Mouse (Mus musculus) kidney, embryonic 14.5 days (tissue): Measurements from ENCODE around the gene Gabrd. TPM values are rescaled to one million over a fixed set of nuclear protein-coding genes. Genes with fewer than 3 reads are reported as not detected.
A peak's percentile ranks its signal among the peaks of the same experiment; 100 is the strongest.

Experiments
- ATAC-seq: fragments of 200-750 bp; cut with Nextera tagmentation; 2 replicates; pipeline ENCODE4 v1.8.0; 2017; ENCODE audit warnings: moderate number of reproducible peaks, mild to moderate bottlenecking, moderate TSS enrichment, moderate library complexity; ENCODE audit not compliant: low FRiP score, low TSS enrichment
- H3K27ac ChIP-seq: fragments of 300-500 bp; sonication (generic); 2 replicates; pipeline ENCODE4 v1.5.1; 2014; ENCODE audit warnings: low read depth, mild to moderate bottlenecking, low read length, moderate library complexity, mixed read lengths
- H3K27me3 ChIP-seq: fragments of 300-500 bp; sonication (generic); 2 replicates; pipeline ENCODE4 v1.6.1; 2014; ENCODE audit warnings: mild to moderate bottlenecking, low read length; ENCODE audit not compliant: control insufficient read depth, insufficient read depth
- H3K36me3 ChIP-seq: fragments of 300-500 bp; sonication (generic); 2 replicates; pipeline ENCODE4 v1.6.1; 2014; ENCODE audit warnings: low read length, mixed read lengths; ENCODE audit not compliant: control insufficient read depth, insufficient read depth
- H3K4me1 ChIP-seq: fragments of 300-500 bp; sonication (generic); 2 replicates; pipeline ENCODE4 v1.6.1; 2014; ENCODE audit warnings: low read length, mixed read lengths; ENCODE audit not compliant: control insufficient read depth, insufficient read depth
- H3K4me2 ChIP-seq: fragments of 300-500 bp; sonication (generic); replicated peaks from 2 replicates; pipeline ENCODE4 v1.6.1; 2014; ENCODE audit warnings: low read depth, mild to moderate bottlenecking, low read length
- H3K4me3 ChIP-seq: fragments of 300-500 bp; sonication (generic); 2 replicates; pipeline ENCODE4 v1.5.1; 2014; ENCODE audit warnings: mild to moderate bottlenecking, low read length
- H3K9ac ChIP-seq: fragments of 300-500 bp; sonication (generic); 2 replicates; pipeline ENCODE4 v1.6.1; 2014; ENCODE audit warnings: low read depth, mild to moderate bottlenecking, low read length, moderate library complexity
- H3K9me3 ChIP-seq: fragments of 300-500 bp; sonication (generic); 2 replicates; pipeline ENCODE4 v1.6.1; 2016; ENCODE audit warnings: low read length; ENCODE audit not compliant: control insufficient read depth
- WGBS: fragments of 180-500 bp; shearing (Covaris S2); extraction: QIAGEN DNeasy Blood & Tissue Kit; methylation state at CpG from one replicate; pipeline ENCODE4 v1.1.7; 2014; 5-methylcytosine and 5-hydroxymethylcytosine counted together
- polyA plus RNA-seq: library from polyadenylated mRNA; unstranded; fragments of >200 nt; fragmentation: Nextera tagmentation; extraction: Ambion mirVana; gene quantifications from 2 replicates; pipeline ENCODE4 v1.2.1, GENCODE M21; 2014

The Gabrd gene
- polyA plus RNA-seq, 1 experiment from 2014 or later = not detected

DNA sequence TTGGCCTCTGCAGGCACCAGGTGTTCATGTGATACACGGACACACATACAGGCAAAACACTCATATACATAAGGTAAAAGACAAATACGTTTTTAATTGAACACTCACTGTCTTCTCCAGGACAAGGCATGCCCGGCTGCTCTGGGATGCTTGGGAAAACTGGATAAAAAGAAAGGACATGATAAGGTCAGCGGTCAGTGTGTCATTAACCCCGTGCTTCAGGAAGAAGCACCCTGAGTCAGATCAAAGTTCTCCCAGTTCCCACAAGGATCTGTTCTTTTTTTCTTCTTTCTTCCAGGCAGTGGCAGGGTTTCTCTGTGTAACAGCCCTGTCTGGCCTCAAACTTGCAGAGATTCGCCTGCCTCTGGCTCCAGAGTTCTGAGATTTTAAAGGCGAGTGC is 43.4 kb downstream of the Gabrd start:
- no peak overlapping the region for H3K9ac ChIP-seq
- H3K4me1 ChIP-seq = no peaks in the 10 kb centered on the region
- no peaks in the 10 kb centered on the region for H3K36me3 ChIP-seq
- peaks cover 6% of the 10 kb centered on the region; the same call in 1 of the 2 replicates for H3K27me3 ChIP-seq
- ATAC-seq = no peak
- 72% methylated on average over 7 of the region's 7 CpGs for WGBS
- no peak overlapping the region for H3K27ac ChIP-seq
- no peak overlapping the region for H3K4me3 ChIP-seq
- H3K4me2 ChIP-seq = no peak overlapping the region
- H3K9me3 ChIP-seq = no peaks in the 10 kb centered on the region

DNA sequence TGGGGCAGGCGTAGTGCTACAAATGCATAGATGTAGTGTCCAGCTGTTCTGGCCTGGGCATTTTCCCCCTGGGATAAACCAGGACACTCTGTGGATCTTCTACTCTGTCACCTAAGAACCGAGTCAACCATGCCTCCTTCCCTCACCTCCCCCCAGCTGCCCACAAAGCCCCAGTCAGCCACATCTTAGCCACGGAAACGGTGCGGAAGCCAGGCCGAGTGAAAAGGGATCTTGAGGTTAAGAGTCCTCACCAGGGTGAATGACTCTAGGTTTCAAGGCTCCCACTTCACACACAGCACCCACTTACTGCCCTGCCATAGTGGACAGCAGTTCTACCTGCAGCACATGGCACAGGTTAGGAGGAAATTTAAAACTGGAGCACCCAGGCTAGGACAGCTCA is 43.9 kb downstream of the Gabrd start:
- 79% methylated on average over 6 of the region's 6 CpGs for WGBS
- H3K9ac ChIP-seq = no peak overlapping the region
- ATAC-seq = no peak; the same call in 1 of the 2 replicates
- H3K4me3 ChIP-seq = no peak overlapping the region
- H3K9me3 ChIP-seq = no peaks in the 10 kb centered on the region
- no peaks in the 10 kb centered on the region for H3K4me1 ChIP-seq
- H3K36me3 ChIP-seq = no peaks in the 10 kb centered on the region
- no peak overlapping the region for H3K27ac ChIP-seq
- no peak overlapping the region for H3K4me2 ChIP-seq
- H3K27me3 ChIP-seq = peaks cover under 1% of the 10 kb centered on the region; the same call in 1 of the 2 replicates

DNA sequence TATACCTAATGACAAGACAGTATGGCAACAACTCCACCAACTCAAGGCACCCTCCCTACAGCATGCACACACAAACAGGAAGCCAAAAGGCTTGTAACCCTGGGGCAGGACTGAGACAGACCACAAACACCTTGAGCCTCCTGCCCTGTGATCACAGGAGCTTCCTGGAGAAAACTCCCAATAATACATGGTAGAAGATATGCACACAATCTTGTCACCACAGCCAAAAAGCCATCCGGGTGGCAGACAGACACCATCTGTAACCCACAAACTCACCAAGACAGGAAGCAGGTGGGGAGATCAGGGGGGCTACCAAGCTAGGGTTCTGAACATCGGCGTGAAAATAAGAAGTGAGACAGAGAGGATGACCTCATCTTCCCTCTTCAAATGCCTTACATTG is 45.3 kb downstream of the Gabrd start:
- no peaks in the 10 kb centered on the region for H3K9me3 ChIP-seq
- WGBS = 90% methylated on average over 3 of the region's 3 CpGs
- no peak overlapping the region for H3K9ac ChIP-seq

DNA sequence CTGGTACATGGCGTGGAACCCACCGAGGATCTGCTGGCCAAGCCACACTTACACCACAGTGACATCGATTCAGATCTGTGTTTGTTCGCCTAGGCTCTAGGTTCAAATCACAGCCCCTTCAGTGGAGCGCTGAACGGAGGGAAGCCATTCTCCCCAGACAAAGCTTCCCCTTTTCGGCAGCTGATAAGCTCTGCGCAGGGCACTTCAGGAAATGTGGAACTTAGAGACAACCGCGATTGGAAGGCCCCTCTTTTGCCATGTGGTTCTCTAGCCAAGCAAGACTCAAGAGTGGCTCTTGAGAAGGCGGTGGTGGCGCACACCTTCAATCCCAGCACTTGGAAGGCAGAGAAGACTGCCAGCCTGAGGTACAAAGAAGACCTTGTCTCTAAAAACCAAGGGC is 51.6 kb downstream of the Gabrd start:
- no peak for ATAC-seq
- no peak overlapping the region for H3K9ac ChIP-seq
- WGBS = 89% methylated on average over 12 of the region's 12 CpGs
- no peaks in the 10 kb centered on the region for H3K36me3 ChIP-seq
- no peaks in the 10 kb centered on the region for H3K9me3 ChIP-seq
- H3K4me3 ChIP-seq = no peak overlapping the region
- no peak overlapping the region for H3K27ac ChIP-seq
- no peak overlapping the region for H3K4me2 ChIP-seq
- peaks cover 7% of the 10 kb centered on the region; the same call in 1 of the 2 replicates for H3K4me1 ChIP-seq
- peaks cover 26% of the 10 kb centered on the region for H3K27me3 ChIP-seq

More for the DNA sequence above, 45.3 kb downstream of the Gabrd start:
- H3K4me2 ChIP-seq = no peak overlapping the region
- no peak for ATAC-seq
- no peaks in the 10 kb centered on the region for H3K4me1 ChIP-seq
- H3K4me3 ChIP-seq = no peak overlapping the region
- H3K27ac ChIP-seq = no peak overlapping the region
- H3K36me3 ChIP-seq = no peaks in the 10 kb centered on the region
- H3K27me3 ChIP-seq = no peaks in the 10 kb centered on the region; the same call in 1 of the 2 replicates

DNA sequence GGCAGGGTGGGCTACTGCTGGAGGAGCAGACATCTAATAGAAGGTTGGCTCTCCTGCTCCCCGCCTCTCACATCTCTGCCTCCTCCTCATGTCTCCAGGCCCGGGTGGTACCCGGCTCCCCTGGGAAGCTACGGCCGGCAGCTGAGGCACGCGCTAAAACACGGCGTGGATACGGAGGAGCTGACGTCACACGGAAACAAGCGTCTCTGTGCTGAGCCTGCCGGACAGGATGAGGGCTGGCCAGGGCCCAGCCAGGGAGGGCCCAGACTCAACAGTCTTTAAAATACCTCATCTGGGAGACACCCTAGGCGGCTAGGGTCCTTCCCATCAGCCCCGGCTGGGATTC is 52.3 kb downstream of the Gabrd start:
- no peak overlapping the region for H3K27ac ChIP-seq
- ATAC-seq = peak; percentile 87
- H3K9me3 ChIP-seq = no peaks in the 10 kb centered on the region
- H3K27me3 ChIP-seq = peaks cover 26% of the 10 kb centered on the region
- peaks cover 7% of the 10 kb centered on the region; the same call in 1 of the 2 replicates for H3K4me1 ChIP-seq
- H3K9ac ChIP-seq = peak overlapping the region; percentile 47; the same call in 1 of the 2 replicates
- 4% methylated on average over 16 of the region's 16 CpGs for WGBS
- H3K4me2 ChIP-seq = peak overlapping the region; percentile 88
- H3K4me3 ChIP-seq = peak overlapping the region; percentile 45
- no peaks in the 10 kb centered on the region for H3K36me3 ChIP-seq

DNA sequence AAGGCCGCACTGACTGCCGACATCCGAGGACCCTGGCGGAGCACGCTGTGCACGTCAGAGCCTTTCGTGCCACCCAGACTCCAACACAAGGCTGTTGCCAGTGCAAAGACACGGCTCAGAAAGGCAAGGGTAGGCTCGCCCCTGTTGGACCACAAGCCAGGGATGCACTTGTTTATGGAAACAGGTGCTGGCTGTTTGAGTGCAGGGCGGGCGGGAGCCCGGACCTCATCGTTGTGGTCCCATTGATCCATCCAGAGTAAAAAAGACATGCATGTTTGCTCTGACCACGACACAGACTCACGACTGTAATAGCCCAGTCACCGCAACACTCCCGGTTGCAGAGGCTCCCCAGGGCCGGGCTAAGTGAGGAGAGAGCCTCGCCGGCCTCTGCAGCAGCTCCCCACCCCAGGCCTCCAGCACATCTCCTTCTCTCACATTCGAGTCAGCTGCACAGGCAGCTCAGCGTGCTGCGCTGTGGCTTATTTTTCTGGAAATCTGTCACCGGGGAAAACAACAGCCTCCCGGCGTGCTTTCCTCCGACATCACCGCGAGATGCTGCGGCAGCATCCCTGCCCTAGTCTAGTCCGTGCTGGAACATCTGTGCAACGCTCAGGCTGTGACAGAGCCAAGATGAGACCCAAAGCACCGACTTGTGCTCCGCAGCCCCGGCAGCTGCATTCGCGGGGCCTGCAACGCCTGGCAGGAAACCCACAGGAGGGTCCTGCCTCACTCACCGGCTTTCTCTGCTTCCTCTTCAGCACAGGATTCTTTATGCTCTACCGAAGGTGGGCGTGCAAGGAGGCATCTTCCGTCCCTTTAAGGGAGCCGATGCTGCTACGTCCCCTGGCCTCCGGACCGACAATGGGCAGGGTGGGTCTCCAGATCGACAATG is 53.0 kb downstream of the Gabrd start:
- Histone ChIP-seq H3K27me3 (peaks cover 26% of the 10 kb centered on the region), H3K4me2 (peak overlapping the region; percentile 88), H3K27ac (no peak overlapping the region), H3K4me1 (peaks cover 7% of the 10 kb centered on the region; the same call in 1 of the 2 replicates), H3K9ac (peak overlapping the region; percentile 47; the same call in 1 of the 2 replicates), H3K9me3 (no peaks in the 10 kb centered on the region), H3K4me3 (peak overlapping the region; percentile 45), H3K36me3 (no peaks in the 10 kb centered on the region)
- peak; percentile 53; the same call in 1 of the 2 replicates for ATAC-seq
- WGBS = 12% methylated on average over 47 of the region's 47 CpGs

DNA sequence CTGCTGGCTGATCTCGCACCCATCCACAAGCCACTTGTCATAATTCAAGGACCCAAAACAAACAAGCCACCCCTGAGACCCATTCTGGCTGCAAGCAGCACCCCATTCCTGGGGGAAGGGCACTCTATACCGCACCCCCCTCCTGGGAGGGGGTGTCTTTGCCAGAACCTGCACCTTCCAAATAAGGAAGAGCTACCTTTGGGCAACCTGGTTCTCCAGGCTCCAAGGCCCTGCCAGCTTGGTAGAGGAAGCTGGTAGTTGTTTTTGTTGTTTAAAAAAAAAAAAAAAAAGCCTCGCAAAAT is 53.7 kb downstream of the Gabrd start:
- H3K4me3 ChIP-seq = no peak overlapping the region
- no peak for ATAC-seq

DNA sequence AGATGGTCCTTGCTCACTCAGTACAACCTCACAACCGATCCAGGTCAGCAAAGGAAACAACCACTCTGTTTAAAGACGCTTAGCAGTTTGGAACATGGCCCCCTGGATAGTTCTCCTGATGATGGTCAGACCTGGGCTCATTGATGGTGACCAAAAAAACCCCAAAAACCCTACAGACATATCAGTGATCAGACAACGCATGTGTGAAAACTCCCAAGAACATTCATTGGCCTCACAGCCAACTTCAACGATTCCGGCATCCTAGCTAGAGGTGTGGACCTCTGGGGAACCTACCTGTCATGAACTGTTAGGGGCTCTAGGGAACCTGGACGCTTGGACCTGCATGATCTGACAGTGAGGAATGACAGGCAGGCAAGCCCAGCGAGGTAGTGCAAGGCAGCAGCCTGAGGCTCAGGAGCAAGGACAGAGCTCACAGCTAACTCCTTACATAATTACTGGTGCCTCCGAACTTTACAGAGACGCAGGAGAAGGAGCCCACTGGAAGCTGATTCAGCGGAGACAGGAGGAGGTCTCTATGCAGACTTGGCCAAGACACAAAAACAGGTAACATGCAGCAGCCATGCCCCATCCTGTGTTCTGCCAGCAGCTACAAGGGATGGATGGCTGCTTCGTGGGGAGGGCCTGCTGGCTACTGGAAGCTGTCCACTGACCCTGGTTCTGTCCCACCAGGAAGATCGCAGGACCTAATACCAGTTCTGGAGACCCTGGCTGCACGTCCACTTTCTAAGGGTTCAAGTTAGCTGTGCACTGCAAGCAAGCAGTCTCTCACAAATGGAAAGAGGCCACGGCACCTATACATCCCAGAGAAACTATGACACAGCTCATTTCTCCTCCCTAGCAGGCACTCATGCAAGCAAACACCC is 54.3 kb downstream of the Gabrd start:
- Histone ChIP-seq H3K27me3 (peaks cover 26% of the 10 kb centered on the region), H3K27ac (no peak overlapping the region), H3K4me3 (no peak overlapping the region), H3K9me3 (no peaks in the 10 kb centered on the region), H3K4me1 (peaks cover 7% of the 10 kb centered on the region; the same call in 1 of the 2 replicates), H3K4me2 (no peak overlapping the region), H3K9ac (no peak overlapping the region), H3K36me3 (no peaks in the 10 kb centered on the region)
- ATAC-seq = no peak
- WGBS = 80% methylated on average over 14 of the region's 14 CpGs

More for the DNA sequence above, 53.7 kb downstream of the Gabrd start:
- no peak overlapping the region for H3K27ac ChIP-seq
- WGBS = 55% methylated on average over 3 of the region's 3 CpGs
- H3K9ac ChIP-seq = no peak overlapping the region
- H3K9me3 ChIP-seq = no peaks in the 10 kb centered on the region
- no peak overlapping the region for H3K4me2 ChIP-seq
- peaks cover 26% of the 10 kb centered on the region for H3K27me3 ChIP-seq
- peaks cover 7% of the 10 kb centered on the region; the same call in 1 of the 2 replicates for H3K4me1 ChIP-seq
- H3K36me3 ChIP-seq = no peaks in the 10 kb centered on the region
